Mouse (Mus musculus): ENCODE data around the gene Cuta. TPM values are rescaled to one million over a fixed set of nuclear protein-coding genes. Genes with fewer than 3 reads are reported as not detected.

Gene Cuta
- polyA plus RNA-seq, 1 experiment: 169 TPM

DNA sequence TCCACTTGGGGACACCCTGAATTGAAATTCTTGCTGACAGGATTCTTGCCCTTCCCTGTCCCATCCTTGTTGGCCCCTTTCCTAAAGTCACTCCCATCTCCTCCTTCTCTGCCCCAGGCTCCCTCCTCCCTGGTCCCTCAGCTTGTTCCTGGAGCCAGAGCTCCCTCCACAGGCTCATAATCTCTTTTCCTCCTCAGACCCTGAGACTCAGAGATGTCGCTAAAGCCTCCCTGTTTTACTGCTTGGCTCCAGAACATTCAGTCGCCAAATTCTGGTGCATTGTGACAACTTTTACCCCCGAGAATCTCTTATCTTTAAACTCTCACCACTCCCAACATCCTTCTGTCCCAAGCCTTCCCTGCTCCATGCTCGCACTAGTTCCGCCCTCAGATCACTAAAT is 35.0 kb downstream of the Cuta start:
- H3K4me2 ChIP-seq (ENCODE audit: low read depth): no peak overlapping the region
- no peaks in the 10 kb centered on the region for H3K36me3 ChIP-seq (ENCODE audit: control insufficient read depth, insufficient read depth)
- H3K4me3 ChIP-seq: no peak overlapping the region
- no peak overlapping the region for H3ac ChIP-seq (ENCODE audit: control insufficient read depth, insufficient read length)
- no peaks in the 10 kb centered on the region for H3K79me2 ChIP-seq (ENCODE audit: control insufficient read depth, insufficient read depth)
- no peaks in the 10 kb centered on the region for H3K27me3 ChIP-seq (ENCODE audit: control insufficient read depth, insufficient read depth, insufficient read length)
- TF ChIP-seq REST (IDR thresholded peaks at IDR 0.05; ENCODE audit: insufficient read depth, insufficient read length) (no peak), CEBPB (IDR thresholded peaks at IDR 0.05; ENCODE audit: insufficient read depth, poor library complexity, severe bottlenecking) (no peak), TCF12 (IDR thresholded peaks at IDR 0.05; ENCODE audit: insufficient read depth, poor library complexity, severe bottlenecking) (no peak), TCF3 (IDR thresholded peaks at IDR 0.05; ENCODE audit: insufficient read length, low read depth) (no peak), POLR2A (IDR thresholded peaks at IDR 0.05; ENCODE audit: insufficient read length, low read depth) (no peak), MAX (IDR thresholded peaks at IDR 0.05; ENCODE audit: low read depth) (no peak), POLR2AphosphoS2 (IDR thresholded peaks at IDR 0.05; ENCODE audit: insufficient read length, low read depth) (no peak), MYOG (IDR thresholded peaks at IDR 0.05; ENCODE audit: control insufficient read depth in 1 of 3, insufficient read depth in 1 of 3, insufficient read length in 2 of 3, low read depth in 2 of 3) (no peak), USF1 (IDR thresholded peaks at IDR 0.05; ENCODE audit: low read depth) (no peak), MYOD1 (IDR thresholded peaks at IDR 0.05; ENCODE audit: control insufficient read depth in 1 of 3, insufficient read length in 2 of 3, low read depth in 2 of 3) (no peak), SRF (IDR thresholded peaks at IDR 0.05; ENCODE audit: control insufficient read depth, insufficient read length, low read depth) (no peak), E2F4 (IDR thresholded peaks at IDR 0.05; ENCODE audit: insufficient read depth) (no peak)

DNA sequence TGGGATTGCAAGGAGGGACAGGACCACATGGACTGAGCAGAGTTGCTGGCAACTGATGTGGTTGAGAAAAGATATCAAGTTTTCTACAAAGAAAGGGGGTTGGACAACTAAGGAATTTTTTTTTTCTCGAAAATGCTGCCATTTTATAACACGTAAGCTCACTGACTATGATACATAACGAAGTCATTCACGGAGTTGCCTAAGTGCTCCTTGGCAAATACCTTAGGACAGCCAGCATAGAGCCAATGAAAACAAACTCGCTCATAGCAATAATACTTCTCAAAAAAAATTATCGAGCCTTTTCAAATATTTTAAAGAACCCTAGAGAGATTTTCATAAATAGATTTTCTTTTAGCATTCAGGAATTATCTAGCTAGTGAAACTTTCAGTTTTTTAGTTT is 38.5 kb downstream of the Cuta start:
- Histone ChIP-seq H3K36me3 (ENCODE audit: control insufficient read depth, insufficient read depth) (no peaks in the 10 kb centered on the region), H3K79me2 (ENCODE audit: control insufficient read depth, insufficient read depth) (no peaks in the 10 kb centered on the region), H3K4me3 (no peak overlapping the region), H3ac (ENCODE audit: control insufficient read depth, insufficient read length) (no peak overlapping the region), H3K4me2 (ENCODE audit: low read depth) (no peak overlapping the region), H3K27me3 (ENCODE audit: control insufficient read depth, insufficient read depth, insufficient read length) (peaks cover 7% of the 10 kb centered on the region)
- no peak for TF ChIP-seq USF1 (IDR thresholded peaks at IDR 0.05; ENCODE audit: low read depth)
- TF ChIP-seq MYOD1 (IDR thresholded peaks at IDR 0.05; ENCODE audit: control insufficient read depth in 1 of 3, insufficient read length in 2 of 3, low read depth in 2 of 3): no peak
- TF ChIP-seq MYOG (IDR thresholded peaks at IDR 0.05; ENCODE audit: control insufficient read depth in 1 of 3, insufficient read depth in 1 of 3, insufficient read length in 2 of 3, low read depth in 2 of 3): no peak
- TF ChIP-seq TCF3 (IDR thresholded peaks at IDR 0.05; ENCODE audit: insufficient read length, low read depth): no peak
- TF ChIP-seq MAX (IDR thresholded peaks at IDR 0.05; ENCODE audit: low read depth): no peak
- no peak for TF ChIP-seq TCF12 (IDR thresholded peaks at IDR 0.05; ENCODE audit: insufficient read depth, poor library complexity, severe bottlenecking)
- no peak for TF ChIP-seq SRF (IDR thresholded peaks at IDR 0.05; ENCODE audit: control insufficient read depth, insufficient read length, low read depth)
- no peak for TF ChIP-seq POLR2A (IDR thresholded peaks at IDR 0.05; ENCODE audit: insufficient read length, low read depth)
- no peak for TF ChIP-seq REST (IDR thresholded peaks at IDR 0.05; ENCODE audit: insufficient read depth, insufficient read length)
- no peak for TF ChIP-seq POLR2AphosphoS2 (IDR thresholded peaks at IDR 0.05; ENCODE audit: insufficient read length, low read depth)
- TF ChIP-seq CEBPB (IDR thresholded peaks at IDR 0.05; ENCODE audit: insufficient read depth, poor library complexity, severe bottlenecking): no peak
- no peak for TF ChIP-seq E2F4 (IDR thresholded peaks at IDR 0.05; ENCODE audit: insufficient read depth)

DNA sequence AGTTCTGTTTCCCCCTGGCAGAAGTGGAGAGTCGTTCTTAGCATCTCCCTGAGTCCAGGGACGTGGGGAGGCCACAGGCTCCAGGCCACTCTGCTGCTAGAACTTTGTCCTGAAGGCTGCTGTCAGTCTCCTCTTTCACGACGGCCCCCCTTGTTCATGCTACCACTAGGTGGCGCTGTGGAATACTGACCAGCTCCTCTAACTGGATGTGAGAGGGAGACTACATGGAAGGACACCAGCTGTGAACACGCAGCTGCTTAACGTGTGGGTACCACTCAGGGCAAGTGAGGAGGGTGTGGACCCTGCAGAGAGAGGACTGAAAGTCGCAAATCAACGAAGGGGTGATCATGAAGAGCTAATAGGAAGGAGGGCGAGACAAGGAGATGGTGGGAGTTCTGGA is 43.8 kb downstream of the Cuta start:
- peaks cover 7% of the 10 kb centered on the region for H3K27me3 ChIP-seq (ENCODE audit: control insufficient read depth, insufficient read depth, insufficient read length)
- H3K79me2 ChIP-seq (ENCODE audit: control insufficient read depth, insufficient read depth): no peaks in the 10 kb centered on the region
- H3ac ChIP-seq (ENCODE audit: control insufficient read depth, insufficient read length): no peak overlapping the region
- TF ChIP-seq MYOG (IDR thresholded peaks at IDR 0.05; ENCODE audit: control insufficient read depth in 1 of 3, insufficient read depth in 1 of 3, insufficient read length in 2 of 3, low read depth in 2 of 3) (peak in 1 of 3 experiments; percentile 52), MYOD1 (IDR thresholded peaks at IDR 0.05; ENCODE audit: control insufficient read depth in 1 of 3, insufficient read length in 2 of 3, low read depth in 2 of 3) (peak in 1 of 3 experiments; percentile 34), POLR2AphosphoS2 (IDR thresholded peaks at IDR 0.05; ENCODE audit: insufficient read length, low read depth) (no peak), E2F4 (IDR thresholded peaks at IDR 0.05; ENCODE audit: insufficient read depth) (no peak), USF1 (IDR thresholded peaks at IDR 0.05; ENCODE audit: low read depth) (no peak), SRF (IDR thresholded peaks at IDR 0.05; ENCODE audit: control insufficient read depth, insufficient read length, low read depth) (no peak)
- H3K4me3 ChIP-seq: no peak overlapping the region
- no peaks in the 10 kb centered on the region for H3K36me3 ChIP-seq (ENCODE audit: control insufficient read depth, insufficient read depth)
- no peak overlapping the region for H3K4me2 ChIP-seq (ENCODE audit: low read depth)

DNA sequence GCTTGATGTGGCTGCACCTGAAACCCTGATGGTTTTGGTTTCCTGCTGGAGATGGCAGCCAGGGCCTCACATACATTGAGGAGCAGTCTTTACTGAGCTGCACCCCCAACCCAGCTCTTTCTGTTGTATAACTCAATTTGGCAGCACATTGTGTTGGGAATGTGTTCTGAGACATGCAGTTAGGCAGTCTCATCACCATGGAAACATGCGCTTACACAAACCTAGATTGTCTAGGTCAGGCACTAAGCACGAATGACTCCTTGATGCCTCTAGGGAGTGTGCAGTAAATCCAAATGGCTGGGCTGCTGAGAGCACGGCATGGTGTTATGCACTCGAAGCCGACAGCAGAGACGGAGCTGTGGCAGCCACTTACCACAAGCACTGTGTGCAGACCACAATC is 45.0 kb downstream of the Cuta start:
- TF ChIP-seq TCF12 (IDR thresholded peaks at IDR 0.05; ENCODE audit: insufficient read depth, poor library complexity, severe bottlenecking) (no peak), CEBPB (IDR thresholded peaks at IDR 0.05; ENCODE audit: insufficient read depth, poor library complexity, severe bottlenecking) (no peak), USF1 (IDR thresholded peaks at IDR 0.05; ENCODE audit: low read depth) (no peak), REST (IDR thresholded peaks at IDR 0.05; ENCODE audit: insufficient read depth, insufficient read length) (no peak), SRF (IDR thresholded peaks at IDR 0.05; ENCODE audit: control insufficient read depth, insufficient read length, low read depth) (no peak), MAX (IDR thresholded peaks at IDR 0.05; ENCODE audit: low read depth) (no peak), MYOG (IDR thresholded peaks at IDR 0.05; ENCODE audit: control insufficient read depth in 1 of 3, insufficient read depth in 1 of 3, insufficient read length in 2 of 3, low read depth in 2 of 3) (no peak), POLR2AphosphoS2 (IDR thresholded peaks at IDR 0.05; ENCODE audit: insufficient read length, low read depth) (no peak), POLR2A (IDR thresholded peaks at IDR 0.05; ENCODE audit: insufficient read length, low read depth) (no peak), MYOD1 (IDR thresholded peaks at IDR 0.05; ENCODE audit: control insufficient read depth in 1 of 3, insufficient read length in 2 of 3, low read depth in 2 of 3) (no peak), TCF3 (IDR thresholded peaks at IDR 0.05; ENCODE audit: insufficient read length, low read depth) (no peak), E2F4 (IDR thresholded peaks at IDR 0.05; ENCODE audit: insufficient read depth) (no peak)
- Histone ChIP-seq H3K27me3 (ENCODE audit: control insufficient read depth, insufficient read depth, insufficient read length) (peaks cover 7% of the 10 kb centered on the region), H3K4me3 (no peak overlapping the region), H3K79me2 (ENCODE audit: control insufficient read depth, insufficient read depth) (no peaks in the 10 kb centered on the region), H3K4me2 (ENCODE audit: low read depth) (no peak overlapping the region), H3ac (ENCODE audit: control insufficient read depth, insufficient read length) (no peak overlapping the region), H3K36me3 (ENCODE audit: control insufficient read depth, insufficient read depth) (no peaks in the 10 kb centered on the region)
